Mouse (Mus musculus) megakaryocyte, embryonic 14.5 days (primary cell): ENCODE results near the gene Ethe1.

Source experiments
- FLI1 ChIP-seq: IDR thresholded peaks from 2 replicates; pipeline ENCODE4 v1.6.1; 2012; ENCODE audit warnings: low read length, inconsistent platforms, mixed read lengths
- GATA1 ChIP-seq: IDR thresholded peaks from 3 replicates; pipeline ENCODE4 v1.6.1; 2012; ENCODE audit warnings: mixed read lengths, low read length, inconsistent platforms, borderline replicate concordance

GRCm38 (mm10) chr7:24566206-24566605 lies 21.1 kb upstream of the Ethe1 start:
- no peak for TF ChIP-seq GATA1
- no peak for TF ChIP-seq FLI1
